Mouse (Mus musculus): ENCODE results near the gene Pih1d1.
A peak's percentile ranks its signal among the peaks of the same experiment; 100 is the strongest.
"Not testable (repeated sequence)": the region's sequence is repeated elsewhere in the genome, so short reads cannot be mapped to it uniquely, and the experiment has no call there.

Pih1d1 gene

DNA sequence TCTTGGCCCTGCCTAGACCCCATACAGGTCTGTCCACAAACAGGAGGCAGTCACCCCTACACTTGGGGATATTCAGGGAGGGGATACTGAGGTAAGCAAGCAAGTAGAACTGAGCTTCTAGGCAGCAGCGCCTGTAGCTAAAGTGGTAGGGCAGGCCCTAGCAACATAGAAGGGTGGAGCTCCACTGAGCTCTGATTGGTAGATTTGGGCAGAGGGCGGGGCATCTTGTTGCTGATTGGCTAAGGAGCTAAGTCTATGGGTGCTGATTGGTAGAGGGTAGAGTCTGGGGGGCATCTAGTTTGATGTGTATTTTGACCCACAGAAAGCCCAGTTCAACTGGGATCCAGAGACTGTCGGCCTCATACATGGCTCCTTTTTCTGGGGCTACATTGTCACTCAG lies 15.4 kb downstream of the Pih1d1 start:
- DNase-seq: no peak

DNA sequence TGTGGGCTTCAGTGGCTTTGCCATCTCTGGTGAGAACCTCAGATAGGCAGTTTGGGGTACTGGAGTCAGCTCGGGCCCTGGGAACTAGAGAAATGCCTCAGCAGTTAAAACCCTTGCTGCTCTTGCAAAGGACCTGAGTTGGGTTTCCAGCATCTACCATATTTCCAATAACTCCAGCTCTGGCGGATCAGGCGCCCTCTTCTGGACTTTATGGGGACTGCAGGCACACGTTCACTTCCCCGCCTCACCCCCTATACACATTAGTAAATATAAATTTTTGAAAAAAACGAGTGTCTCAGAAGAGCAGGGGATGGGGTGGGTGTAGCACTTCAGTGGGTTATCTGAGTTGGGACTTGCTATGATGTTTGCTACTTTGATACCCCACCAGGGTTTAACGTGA lies 18.9 kb downstream of the Pih1d1 start:
- DNase-seq: peak; percentile 22

DNA sequence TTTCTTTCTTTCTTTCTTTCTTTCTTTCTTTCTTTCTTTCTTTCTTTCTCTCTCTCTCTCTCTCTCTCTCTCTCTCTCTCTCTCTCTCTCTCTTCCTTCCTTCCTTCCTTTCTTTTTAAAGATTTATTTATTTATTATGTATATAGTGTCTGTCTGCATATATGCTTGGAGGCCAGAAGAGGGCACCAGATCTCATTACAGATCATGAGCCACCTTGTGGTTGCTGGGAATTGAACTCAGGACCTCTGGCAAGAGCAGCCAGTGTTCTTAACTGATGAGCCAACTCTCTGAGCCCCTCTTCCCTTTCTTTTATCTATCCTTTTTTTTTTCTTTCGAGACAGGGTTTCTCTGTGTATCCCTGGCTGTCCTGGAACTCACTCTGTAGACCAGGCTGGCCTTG lies 19.7 kb downstream of the Pih1d1 start:
- DNase-seq: not testable (repeated sequence)

DNA sequence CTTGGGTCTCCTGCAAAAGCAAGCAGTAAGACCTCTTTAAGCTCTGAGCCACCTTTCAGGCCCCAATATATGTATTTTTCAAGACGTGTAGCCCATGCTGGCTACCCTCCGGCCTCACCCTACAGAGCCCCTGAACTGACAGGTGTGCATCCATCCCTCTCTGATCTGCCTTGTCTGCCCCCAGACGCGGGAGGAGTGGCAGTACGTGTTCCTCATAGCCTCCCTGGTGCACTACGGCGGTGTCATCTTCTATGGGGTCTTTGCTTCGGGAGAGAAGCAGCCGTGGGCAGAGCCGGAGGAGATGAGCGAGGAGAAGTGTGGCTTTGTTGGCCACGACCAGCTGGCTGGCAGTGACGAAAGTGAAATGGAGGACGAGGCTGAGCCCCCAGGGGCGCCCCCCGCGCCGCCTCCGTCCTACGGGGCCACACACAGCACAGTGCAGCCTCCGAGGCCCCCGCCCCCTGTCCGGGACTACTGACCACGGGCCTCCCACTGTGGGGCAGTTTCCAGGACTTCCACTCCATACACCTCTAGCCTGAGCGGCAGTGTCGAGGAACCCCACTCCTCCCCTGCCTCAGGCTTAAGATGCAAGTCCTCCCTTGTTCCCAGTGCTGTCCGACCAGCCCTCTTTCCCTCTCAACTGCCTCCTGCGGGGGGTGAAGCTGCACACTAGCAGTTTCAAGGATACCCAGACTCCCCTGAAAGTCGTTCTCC lies 20.6 kb downstream of the Pih1d1 start:
- DNase-seq: no peak

DNA sequence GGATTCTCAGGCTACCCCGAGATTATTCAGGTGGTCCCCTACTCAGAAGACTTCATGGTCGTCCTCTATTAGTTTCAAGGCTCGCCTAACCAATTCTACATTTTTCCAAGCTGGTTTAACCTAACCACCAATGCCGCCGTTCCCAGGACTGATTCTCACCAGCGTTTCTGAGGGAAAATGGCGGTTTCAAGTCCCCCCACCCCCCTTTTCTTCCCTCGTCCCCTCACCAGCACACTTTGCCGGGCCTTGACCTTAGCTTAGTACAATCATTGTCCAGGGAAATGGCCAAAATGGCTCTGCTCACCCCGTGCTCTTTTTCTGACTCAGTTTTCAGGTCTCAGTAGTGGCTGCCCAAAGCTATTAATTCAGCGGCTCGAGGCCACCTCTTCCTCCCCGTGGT lies 21.3 kb downstream of the Pih1d1 start:
- no peak for DNase-seq

DNA sequence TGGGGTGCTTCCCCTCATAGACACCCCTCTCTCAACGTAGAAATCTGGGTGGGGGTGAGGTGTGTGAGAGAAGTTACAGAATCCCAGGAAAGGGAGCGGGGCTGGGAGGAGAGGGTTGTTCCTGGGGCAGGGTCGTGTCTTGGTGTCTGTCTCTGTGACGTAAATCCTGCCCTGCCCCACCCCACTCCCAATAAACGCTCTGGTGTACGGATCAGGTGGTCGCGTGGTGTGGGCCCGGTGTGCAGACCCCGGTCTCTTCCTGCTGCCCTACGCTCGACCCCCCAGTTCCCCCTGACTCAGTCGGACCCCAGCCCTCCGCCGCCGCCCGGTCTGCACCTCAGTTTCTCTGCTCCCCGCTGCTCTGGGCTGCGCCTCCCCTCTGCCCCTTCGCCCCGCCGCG lies 21.8 kb downstream of the Pih1d1 start:
- no peak for DNase-seq

DNA sequence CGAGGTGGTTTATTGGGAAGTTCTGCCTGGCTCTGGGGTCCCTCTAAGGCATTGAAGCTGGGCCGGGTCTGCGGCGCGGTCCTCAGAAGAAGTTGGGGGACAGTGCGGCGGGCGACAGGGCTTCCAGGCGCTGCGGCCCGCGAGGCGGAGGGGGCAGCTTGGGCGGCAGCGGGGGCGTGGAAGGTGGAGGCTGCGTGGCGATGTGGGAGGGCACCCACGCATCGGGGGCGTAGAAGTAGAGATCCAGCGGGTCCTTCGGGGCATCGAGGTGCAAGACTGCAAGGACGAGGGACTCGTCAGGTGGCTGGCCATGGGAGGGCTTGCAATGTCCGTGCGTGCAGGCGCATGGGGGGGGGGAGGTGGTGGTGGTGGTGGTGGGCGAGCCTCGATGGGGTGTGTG lies 22.3 kb downstream of the Pih1d1 start:
- DNase-seq: no peak

DNA sequence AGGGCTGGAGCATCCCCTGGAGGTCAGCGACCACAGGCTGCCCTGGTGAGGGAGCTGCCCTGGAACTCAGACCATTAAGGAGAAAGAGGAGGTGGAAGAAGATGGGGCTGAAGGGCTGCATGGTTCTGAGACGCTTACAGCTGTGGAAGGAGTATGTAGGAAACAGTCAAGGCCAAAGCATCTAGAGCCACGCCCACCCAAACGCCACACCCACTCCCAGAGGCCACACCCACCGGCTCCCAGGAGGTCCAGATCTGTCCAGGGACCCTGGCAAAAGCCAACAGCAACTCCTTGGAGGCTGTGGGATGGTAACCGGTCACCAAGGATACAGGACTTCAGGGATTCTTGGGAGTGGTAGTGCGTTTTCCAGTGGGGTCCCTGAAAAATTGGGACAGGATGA lies 24.4 kb downstream of the Pih1d1 start:
- no peak for DNase-seq

DNA sequence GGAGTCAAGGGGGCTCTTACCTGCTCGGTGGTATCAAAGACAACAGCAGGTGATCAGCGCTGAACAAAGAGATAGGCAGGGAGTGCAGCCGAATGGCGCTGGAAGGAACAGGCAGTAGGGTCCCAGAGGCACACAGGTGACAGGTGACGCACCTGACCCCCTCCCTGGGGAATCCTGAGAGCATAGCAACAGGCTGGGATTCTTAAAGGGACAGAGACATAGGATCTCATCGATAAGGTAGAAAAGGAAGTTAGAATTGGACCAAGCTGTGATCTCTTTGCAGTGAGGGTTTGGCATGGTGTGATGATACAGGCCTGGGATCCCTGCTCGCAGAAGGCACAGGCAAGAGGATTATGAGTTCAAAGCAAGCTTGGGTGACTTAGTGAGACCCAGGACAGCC lies 25.4 kb downstream of the Pih1d1 start, which contains the start of gene Gfy:
Gfy (minus strand) TSS at position 101 of the 400 bp plus-strand sequence.
- DNase-seq: no peak

DNA sequence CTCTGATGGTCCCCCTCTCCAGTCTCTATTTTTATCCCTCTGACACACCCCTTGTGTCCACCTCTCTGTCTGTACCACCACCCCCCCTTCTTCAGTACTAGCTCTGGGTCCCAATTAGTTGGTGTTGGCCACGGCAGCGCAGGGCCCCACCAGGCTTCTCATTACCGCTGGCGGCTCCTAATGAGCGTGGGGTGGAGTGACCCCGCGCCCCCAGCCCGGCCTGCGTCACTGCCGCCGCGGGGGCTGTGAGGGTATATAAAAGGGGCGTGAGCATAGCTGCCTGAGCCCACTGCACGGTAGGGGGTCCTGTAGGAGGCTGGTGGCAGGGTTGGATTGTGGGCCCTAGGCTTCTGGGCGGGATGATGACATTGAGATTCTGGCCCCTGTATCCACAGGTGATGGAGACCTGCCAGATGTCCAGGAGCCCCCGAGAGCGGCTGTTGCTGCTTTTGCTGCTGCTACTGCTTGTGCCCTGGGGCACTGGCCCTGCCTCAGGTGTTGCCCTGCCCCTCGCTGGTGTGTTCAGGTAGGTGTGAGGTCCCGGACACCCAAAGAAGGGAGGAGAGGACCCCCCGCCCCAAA lies 26.9 kb downstream of the Pih1d1 start, which contains the start of gene Pth2:
Pth2 (plus strand) TSS at position 100 of the 582 bp plus-strand sequence.
- DNase-seq: no peak

DNA sequence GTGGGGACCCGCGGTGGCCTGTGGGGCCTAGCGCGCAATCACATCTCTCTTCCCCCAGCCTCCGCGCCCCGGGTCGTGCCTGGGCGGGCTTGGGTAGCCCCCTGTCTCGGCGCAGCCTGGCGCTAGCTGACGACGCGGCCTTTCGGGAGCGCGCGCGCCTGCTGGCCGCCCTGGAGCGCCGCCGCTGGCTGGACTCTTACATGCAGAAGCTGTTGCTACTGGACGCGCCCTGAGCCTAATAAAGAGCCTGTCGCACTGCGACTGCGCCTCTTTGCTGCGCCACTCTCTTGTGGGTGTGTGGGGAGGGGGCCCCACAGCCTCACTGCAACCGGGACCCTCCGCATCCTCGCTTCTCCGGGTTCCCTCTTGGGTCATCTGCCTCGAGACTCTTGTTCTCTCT lies 27.4 kb downstream of the Pih1d1 start:
- DNase-seq: no peak

DNA sequence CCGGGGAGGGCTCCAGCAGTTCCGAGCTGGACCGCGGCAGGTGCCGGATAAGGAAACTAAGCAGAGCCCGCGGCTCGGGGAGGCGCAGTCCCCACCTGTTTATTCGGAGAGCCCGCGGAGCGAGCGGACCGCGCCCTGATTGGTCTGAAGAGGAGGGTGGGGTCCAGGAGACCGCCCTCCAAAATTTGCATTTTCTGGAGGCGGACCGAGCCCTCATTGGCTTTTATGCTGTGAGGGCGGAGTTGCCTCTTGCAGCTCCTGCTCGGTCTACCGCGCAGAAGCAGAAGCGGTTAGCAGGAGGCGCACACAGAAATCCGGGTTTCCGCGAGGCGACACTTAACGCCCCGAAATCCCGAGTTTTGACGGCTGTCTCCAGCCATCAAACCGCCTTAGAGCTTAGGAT lies 28.1 kb downstream of the Pih1d1 start:
- peak; percentile 91 for DNase-seq

DNA sequence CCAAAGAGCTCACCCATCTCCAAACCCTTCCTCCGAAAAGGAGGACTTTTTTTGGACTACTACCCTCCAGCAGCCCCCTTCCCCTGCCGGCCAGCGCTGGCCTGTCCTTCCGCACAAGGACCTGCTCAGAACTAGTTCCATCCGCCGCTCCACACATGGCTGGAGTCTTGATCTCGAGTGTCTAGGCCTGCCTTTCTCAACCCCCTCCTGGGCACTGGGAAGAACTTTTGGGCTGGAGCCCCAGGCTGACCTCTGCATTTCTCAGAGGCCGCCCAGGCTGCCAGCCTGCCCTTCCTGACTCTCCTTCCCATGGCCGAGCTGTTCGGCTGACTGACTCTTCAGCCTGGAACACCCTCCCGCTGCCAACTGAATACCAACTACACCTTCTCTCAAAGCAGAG lies 28.5 kb downstream of the Pih1d1 start:
- DNase-seq: peak; percentile 34

DNA sequence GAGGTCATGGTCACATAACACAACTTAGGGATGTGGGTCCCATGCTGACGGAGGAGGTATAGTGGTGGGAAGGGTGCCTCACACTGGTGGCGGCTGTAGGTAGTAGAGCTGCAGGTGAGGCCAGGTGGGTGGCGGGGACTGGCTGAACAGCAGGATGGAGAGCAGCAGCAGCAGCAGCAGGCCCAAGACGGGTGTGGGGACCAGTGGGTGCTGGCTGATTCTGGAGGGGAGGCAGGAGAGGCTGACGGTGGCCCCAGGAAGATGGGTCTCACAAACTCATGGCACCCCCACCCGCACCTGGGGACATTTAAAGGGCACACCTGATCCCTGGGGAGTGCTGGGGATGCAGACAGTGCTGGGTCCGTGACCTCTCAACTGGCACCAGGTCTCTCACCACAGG lies 29.6 kb downstream of the Pih1d1 start:
- DNase-seq: no peak

DNA sequence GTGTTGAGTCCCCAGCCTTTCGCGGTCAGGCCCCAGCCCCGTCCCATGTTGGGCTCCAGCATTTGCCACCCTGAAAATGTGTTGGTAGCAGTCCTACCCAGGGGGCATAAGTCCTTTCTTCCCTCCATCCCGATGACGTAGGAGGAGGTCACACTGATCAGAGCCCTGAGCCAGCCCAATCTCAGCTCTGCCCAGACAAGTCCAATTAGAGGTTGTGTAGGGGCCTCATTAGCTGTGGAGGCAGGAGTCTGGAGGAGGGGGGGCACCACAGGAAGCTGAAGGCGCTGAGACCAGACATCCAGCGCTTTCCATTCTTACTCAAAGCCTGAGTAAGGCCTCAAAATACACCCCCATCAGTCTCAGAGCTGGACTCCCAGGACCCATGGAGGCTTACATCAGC lies 31.8 kb downstream of the Pih1d1 start:
- DNase-seq: no peak

DNA sequence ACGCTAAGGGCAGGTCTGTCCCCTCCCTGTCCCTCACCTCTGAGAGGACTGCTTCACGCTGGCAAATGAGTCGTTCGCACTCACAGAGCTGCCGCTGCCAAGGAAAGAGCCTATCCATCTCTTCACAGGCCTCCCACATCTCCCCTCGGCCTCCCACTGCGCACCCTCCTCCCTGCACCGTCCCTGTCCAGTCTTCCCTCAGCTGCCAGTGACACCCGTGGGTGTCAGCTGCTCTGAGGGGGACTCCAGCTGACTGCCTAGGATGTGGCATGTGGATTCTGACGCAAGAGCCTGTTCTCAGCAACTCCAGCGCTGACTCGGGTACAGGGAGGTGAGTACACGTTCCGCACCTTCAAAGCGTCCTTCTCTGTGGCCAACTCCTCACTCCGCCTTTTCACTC lies 35.5 kb downstream of the Pih1d1 start:
- DNase-seq: no peak

DNA sequence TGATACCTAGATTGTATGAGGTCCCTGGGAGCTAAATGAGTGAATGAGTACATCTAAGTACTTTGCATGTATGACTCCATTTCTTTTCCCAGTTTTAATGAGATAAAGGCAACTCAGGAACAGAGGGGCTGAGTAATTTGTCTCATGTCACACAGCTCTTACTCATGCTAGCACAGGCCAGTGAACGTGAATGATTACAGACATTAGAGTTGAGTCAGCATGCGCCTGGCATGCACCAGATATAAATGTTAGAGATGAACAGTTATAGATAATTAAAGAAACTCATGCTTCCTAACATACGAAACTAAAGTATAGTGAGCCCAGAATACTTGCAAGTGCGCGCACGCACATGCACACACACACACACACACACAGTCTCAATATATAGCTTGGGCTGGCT lies 36.1 kb downstream of the Pih1d1 start:
- DNase-seq: no peak

DNA sequence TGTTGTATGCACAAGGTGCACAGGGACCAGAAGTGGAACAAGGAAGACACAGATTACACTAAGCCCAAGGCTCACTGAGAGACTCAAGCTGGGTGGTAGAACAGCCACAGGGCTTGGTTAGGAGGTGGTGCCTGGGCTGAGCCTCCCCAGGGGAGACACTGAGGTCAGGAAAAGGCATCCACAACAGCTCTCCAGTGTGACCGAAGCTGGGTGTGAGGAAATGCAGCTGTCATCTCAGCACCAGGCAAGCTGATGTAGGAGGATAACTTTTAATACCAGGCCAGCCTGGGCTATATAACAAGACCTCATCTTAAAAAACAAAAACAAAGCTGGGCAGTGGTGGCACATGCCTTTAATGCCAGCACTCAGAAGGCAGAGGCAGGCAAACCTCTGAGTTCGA lies 37.1 kb downstream of the Pih1d1 start:
- no peak for DNase-seq

DNA sequence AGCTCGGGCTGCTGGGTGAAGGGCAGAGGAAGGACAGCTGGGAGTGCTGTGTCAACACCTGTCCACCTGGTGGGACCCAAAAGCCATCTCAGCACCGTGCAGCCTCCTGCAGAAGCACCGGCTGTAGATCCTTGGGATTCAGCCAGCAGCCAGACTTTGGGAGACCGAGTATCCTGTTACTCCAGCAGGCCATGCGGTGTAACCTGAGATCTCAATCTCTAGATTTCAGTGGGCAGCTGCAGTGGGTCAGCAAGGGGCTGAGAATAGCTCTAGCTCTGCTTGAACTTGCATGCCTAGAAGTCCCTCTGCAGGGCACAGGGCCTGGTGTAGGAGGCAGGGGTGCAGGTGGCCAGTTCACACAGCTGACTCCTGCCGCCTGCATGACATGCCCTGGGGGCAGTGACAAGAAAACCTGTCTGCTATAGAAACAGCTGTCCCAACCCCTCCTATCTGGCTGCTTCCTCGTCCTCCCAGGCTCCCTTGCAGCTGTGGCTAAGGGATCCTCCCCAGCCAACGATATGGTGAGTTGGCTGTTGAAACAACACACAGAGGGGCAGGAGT lies 37.8 kb downstream of the Pih1d1 start:
- no peak for DNase-seq

DNA sequence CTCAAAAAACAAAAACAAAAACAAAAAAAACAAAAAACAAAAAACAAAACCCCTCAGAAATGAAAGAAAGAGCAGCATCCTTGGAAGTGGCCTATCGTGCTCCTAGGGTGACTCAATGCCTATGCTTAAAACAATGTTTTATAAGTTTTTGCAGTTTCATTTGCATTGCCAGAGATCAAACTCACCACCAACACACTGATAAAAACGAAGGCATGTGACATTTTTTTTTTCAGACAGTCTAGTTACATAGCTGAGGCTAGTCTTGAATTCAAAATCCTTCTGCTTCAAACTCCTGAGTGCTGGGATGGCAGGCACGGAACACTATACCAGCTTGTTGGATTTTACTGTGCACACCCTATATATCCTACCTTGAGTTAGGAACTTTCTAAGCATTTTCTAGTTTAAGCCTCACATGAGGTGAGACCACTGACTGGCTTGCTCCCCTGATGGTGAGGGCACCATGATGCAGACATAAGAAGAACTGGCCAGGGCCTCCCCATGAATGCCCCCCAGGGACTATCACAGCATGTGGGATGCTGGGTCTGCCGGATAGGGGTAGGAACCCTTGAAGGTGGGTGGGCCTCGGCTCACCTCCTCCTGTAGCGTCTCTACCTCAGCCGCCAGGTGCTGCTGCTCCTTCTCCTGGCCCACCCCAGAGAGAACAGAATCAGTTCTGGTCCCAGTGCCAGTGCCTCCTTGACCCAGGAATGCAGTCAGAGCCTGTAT lies 38.6 kb downstream of the Pih1d1 start:
- DNase-seq: no peak

DNA sequence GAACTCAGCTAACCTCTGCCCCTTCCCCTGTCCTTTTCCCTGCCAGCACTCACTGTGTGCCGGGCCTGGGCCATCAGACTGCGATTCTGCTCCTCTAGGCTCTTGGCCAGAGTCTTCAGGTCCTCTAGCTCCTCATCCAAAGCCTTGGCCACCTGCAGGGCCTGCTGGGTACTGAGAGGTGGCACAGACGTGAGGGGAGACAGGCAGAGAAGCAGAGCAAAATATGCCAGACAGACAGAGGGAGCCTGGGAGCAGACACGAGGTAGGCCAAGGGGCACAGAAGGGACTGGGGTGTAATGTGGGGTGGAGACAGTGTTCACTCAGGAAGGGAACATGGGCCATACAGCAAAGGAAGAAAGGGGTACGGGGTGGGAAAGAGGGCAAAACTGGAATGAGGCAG lies 39.3 kb downstream of the Pih1d1 start:
- DNase-seq: no peak

DNA sequence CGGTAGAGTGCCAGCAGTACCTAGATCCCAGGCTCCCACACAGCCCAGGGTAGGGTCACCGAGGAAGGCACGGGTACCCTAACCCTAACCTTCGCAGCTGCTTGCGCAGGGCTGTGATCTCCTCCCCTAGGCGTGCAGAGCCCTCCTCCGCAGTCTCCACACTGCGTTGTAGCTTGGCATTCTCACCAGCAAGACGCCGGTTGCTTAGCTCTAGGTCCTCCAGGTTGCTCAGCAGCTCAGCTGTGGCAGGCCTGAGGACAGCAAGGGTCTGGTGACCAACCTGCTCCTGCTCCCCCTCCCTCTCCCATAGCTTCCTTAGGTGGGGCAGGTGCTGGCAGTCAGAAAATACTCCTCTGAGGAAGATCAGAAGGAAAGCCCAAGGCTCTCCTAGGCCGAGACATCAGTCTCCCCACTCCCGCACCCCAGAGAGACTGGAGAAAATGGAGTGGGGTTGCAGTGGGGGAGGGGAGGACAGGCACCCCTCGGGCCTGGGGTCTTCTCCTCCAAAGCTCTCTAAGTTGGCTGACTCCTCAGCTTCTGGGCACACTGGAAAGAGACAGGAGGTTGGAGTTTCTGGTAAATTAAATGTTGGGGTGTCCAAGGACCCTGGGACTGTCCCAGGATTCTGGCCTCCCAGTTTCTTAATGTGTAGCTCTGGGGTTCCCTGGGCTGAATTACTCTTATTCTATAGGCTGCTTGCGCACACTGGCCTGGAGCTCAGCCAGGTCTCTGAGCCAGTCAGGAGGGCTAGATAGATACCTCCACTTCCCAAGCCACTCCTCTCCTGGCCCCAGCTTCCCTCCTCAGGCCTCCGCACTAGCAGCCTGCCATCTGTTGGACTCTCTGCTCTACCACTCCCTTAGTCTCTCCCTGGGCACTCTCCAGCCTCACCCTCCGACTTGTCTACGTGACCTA lies 40.0 kb downstream of the Pih1d1 start:
- DNase-seq: no peak
